Mouse (Mus musculus) stomach, embryonic 14.5 days (tissue): Measurements from ENCODE around the gene Rfesd. TPM values are rescaled to one million over a fixed set of nuclear protein-coding genes. Genes with fewer than 3 reads are reported as not detected.

Source experiments
- ATAC-seq: fragments of 200-750 bp; cut with Nextera tagmentation; 2 replicates; pipeline ENCODE4 v1.8.0; 2017; ENCODE audit warnings: low read depth, moderate TSS enrichment; ENCODE audit not compliant: insufficient number of reproducible peaks, insufficient read depth, low FRiP score
- H3K27ac ChIP-seq: fragments of 300-500 bp; sonication (generic); 2 replicates; pipeline ENCODE4 v1.5.1; 2014; ENCODE audit warnings: mild to moderate bottlenecking, low read length, moderate library complexity, mixed read lengths
- H3K27me3 ChIP-seq: fragments of 300-500 bp; sonication (generic); 2 replicates; pipeline ENCODE4 v1.6.1; 2014; ENCODE audit warnings: low read length, control low read depth, mixed read lengths; ENCODE audit not compliant: control insufficient read depth, insufficient read depth
- H3K36me3 ChIP-seq: fragments of 300-500 bp; sonication (generic); 2 replicates; pipeline ENCODE4 v1.6.1; 2014; ENCODE audit warnings: mild to moderate bottlenecking, control low read depth, low read length, moderate library complexity, mixed read lengths; ENCODE audit not compliant: control insufficient read depth, insufficient read depth
- H3K4me1 ChIP-seq: fragments of 300-500 bp; sonication (generic); 2 replicates; pipeline ENCODE4 v1.6.1; 2014; ENCODE audit warnings: low read length, control low read depth, mixed read lengths; ENCODE audit not compliant: control insufficient read depth, insufficient read depth
- H3K4me2 ChIP-seq: fragments of 300-500 bp; sonication (generic); replicated peaks from 2 replicates; pipeline ENCODE4 v1.6.1; 2014; ENCODE audit warnings: low read depth, low read length, control low read depth
- H3K4me3 ChIP-seq: fragments of 300-500 bp; sonication (generic); 2 replicates; pipeline ENCODE4 v1.5.1; 2014; ENCODE audit warnings: low read depth, low read length, control low read depth
- H3K9ac ChIP-seq: fragments of 300-500 bp; sonication (generic); replicated peaks from 2 replicates; pipeline ENCODE4 v1.6.1; 2014; ENCODE audit warnings: low read depth, mild to moderate bottlenecking, control low read depth, low read length, moderate library complexity, mixed read lengths
- H3K9me3 ChIP-seq: fragments of 300-500 bp; sonication (generic); 2 replicates; pipeline ENCODE4 v1.6.1; 2016; ENCODE audit warnings: low read depth, low read length, control low read depth; ENCODE audit not compliant: control insufficient read depth
- WGBS: fragments of 180-500 bp; shearing (Covaris S2); extraction: QIAGEN DNeasy Blood & Tissue Kit; methylation state at CpG from one replicate; pipeline ENCODE4 v1.1.7; 2014; 5-methylcytosine and 5-hydroxymethylcytosine counted together
- polyA plus RNA-seq: library from polyadenylated mRNA; unstranded; fragments of >200 nt; fragmentation: Nextera tagmentation; extraction: Ambion mirVana; gene quantifications from 2 replicates; pipeline ENCODE4 v1.2.1, GENCODE M21; 2014

The Rfesd gene
- polyA plus RNA-seq, 1 experiment from 2014 or later, result 22.7 TPM

DNA sequence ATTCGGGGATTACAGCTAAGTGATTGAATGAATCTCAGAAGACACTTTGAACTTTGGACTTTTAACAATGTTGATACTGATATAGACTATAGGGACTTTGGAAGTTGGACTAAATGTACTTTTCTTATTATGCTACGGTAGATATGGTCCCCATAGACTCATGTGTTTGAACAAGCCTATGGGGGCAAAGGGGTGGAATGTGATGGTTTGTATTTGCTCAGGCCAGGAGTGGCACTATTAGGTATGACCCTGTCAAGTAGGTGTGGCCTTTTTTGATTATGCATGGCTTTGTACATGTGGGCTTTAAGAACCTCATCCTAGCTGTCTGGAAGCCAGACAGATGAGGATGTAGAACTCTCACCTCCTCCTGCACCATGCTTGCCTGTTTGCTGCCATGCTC lies 44.0 kb downstream of the Rfesd start:
- 0 out of 2 replicates have a peak, but pooled peaks have one; percentile 63 for ATAC-seq
- Histone ChIP-seq H3K27me3 (no peaks in the 10 kb centered on the region), H3K4me3 (no peak overlapping the region), H3K4me1 (no peaks in the 10 kb centered on the region), H3K9ac (no peak overlapping the region), H3K4me2 (no peak overlapping the region), H3K27ac (no peak overlapping the region), H3K9me3 (no peaks in the 10 kb centered on the region), H3K36me3 (no peaks in the 10 kb centered on the region)
- 57% methylated on average over 2 of the region's 2 CpGs for WGBS

DNA sequence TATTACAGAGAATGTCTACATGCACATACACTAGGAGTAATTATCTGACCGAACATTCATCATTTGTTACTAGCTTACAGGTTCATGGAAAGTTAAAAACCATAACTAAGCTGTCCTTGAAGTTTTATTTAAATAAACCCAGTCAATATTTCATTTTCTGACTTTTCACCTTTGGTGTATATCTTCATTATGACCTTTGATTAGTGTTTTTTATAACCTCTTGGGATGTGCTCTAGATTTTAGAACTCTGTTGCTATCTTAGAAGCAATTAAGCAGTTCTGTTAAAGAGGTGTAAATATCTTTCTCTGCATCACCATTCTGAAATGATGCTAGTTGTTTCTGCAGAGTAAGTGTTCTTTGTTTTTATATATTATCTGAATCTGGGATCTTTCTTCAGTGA lies 51.7 kb downstream of the Rfesd start, which contains the start of gene Spata9:
TSS of gene Spata9 (plus strand) at position 301 of the 400 bp plus-strand sequence.
- no peak within 1 kb of the TSS for H3K9ac ChIP-seq
- H3K27ac ChIP-seq, result no peak within 1 kb of the TSS
- H3K9me3 ChIP-seq, result no peaks in the 10 kb centered on the region
- no peaks in the 10 kb centered on the region for H3K27me3 ChIP-seq
- no peak for ATAC-seq
- no peak within 1 kb of the TSS for H3K4me3 ChIP-seq
- no peaks in the 10 kb centered on the region for H3K4me1 ChIP-seq
- WGBS, result 70% methylated on average over 1 of the region's 1 CpGs
- no peaks in the 10 kb centered on the region for H3K36me3 ChIP-seq
- H3K4me2 ChIP-seq, result no peak within 1 kb of the TSS

DNA sequence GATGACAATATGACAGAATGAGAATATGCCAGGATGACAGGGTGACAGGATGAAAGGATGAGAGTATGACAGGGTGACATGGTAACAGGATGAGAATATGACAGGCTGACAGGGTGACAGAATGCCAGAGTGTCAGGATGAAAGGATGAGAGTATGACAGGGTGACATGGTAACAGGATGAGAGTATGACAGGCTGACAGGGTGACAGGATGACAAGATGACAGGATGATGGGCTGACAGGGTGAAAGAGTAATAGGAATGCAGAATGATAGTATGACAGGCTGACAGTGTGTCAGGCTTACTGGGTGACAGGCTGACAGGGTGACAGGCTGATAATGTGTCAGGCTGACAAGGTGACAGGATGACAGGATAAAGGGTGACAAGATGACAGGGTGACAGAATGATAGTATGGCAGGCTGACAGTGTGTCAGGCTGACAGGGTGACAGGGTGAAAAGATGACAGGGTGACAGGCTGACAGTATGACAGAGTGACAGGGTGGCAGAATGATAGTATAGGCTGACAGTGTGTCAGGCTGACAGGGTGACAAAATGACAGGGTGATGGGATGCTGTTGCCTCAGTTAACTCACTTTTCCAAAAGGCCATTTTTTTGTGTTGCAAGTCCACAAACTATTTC lies 63.0 kb downstream of the Rfesd start:
- Histone ChIP-seq H3K9ac (no peak overlapping the region), H3K9me3 (no peaks in the 10 kb centered on the region), H3K4me2 (no peak overlapping the region), H3K27ac (no peak overlapping the region), H3K4me1 (no peaks in the 10 kb centered on the region), H3K36me3 (no peaks in the 10 kb centered on the region), H3K4me3 (no peak overlapping the region), H3K27me3 (no peaks in the 10 kb centered on the region)
- ATAC-seq, result no peak

Other genes starting within 250 kb of the Rfesd start
- 79.6 and 82.4 TPM in 2 replicates for gene Glrx, start 178.9 kb downstream of the Rfesd start, polyA plus RNA-seq
- gene Rhobtb3, start 74.8 kb downstream of the Rfesd start, polyA plus RNA-seq, result 48.6 and 51.1 TPM in 2 replicates
- gene Spata9, start 51.6 kb downstream of the Rfesd start, polyA plus RNA-seq, result 0.55 and 0.73 TPM in 2 replicates
- 0.12 TPM in 1 of 2 replicates, not detected in the other for gene Gpr150, start 38.3 kb upstream of the Rfesd start, polyA plus RNA-seq
- gene Arsk, start 79.9 kb upstream of the Rfesd start, polyA plus RNA-seq, result 11.2 and 12.8 TPM in 2 replicates
- gene Ttc37, start 80.0 kb upstream of the Rfesd start, polyA plus RNA-seq, result 23.0 and 23.5 TPM in 2 replicates